Comparison of ENCODE assay signal across 22 mouse cellular contexts in genomic region chr3:33048304-33048703, GRCm38 (mm10).
A peak's percentile ranks its signal among the peaks of the same experiment; 100 is the strongest.
DNase-seq lines count a peak whose midpoint lies in the region; ATAC-seq and TF ChIP-seq lines count a peak whose summit lies in the region.
"Had no signal": no experiment of that assay in that cellular context is flagged by ENCODE, and none has a peak within 500 bp of the region (broad histone marks: within the 10 kb centered on the region; RNA-seq: fewer than 3 reads in every experiment).

No protein-coding gene starts in this region.

- H3K9me3 ChIP-seq in hindbrain, embryonic 16.5 days (ENCODE audit: control insufficient read depth, low read length): no peaks in the 10 kb centered on the region
- H3K9me3 ChIP-seq in neural tube, embryonic 14.5 days (ENCODE audit: control insufficient read depth, low read length): no peaks in the 10 kb centered on the region
- H3K9me3 ChIP-seq: embryonic facial prominence, embryonic 13.5 days; heart, embryonic 10.5 days had no signal

- H3K27me3 ChIP-seq in hindbrain, embryonic 16.5 days (replicated peaks; ENCODE audit: control insufficient read depth, insufficient read depth, low read length): no peaks in the 10 kb centered on the region
- H3K27me3 ChIP-seq in neural tube, embryonic 14.5 days (ENCODE audit: control insufficient read depth, insufficient read depth, low read length): no peaks in the 10 kb centered on the region
- H3K27me3 ChIP-seq: CH12.LX; megakaryocyte, embryonic 14.5 days had no signal

- H3K9ac ChIP-seq in hindbrain, embryonic 16.5 days (ENCODE audit: low read depth, low read length): no peak overlapping the region; the same call in 1 of the 2 replicates
- H3K9ac ChIP-seq in neural tube, embryonic 14.5 days (replicated peaks; ENCODE audit: low read depth, low read length): no peak overlapping the region
- H3K9ac ChIP-seq: embryonic facial prominence, embryonic 13.5 days; liver, embryonic 14.5 days had no signal

- peak overlapping the region; percentile 11; the same call in 1 of the 2 replicates for H3K27ac ChIP-seq in layer of hippocampus, adult 2 months
- H3K27ac ChIP-seq in hindbrain, embryonic 16.5 days (ENCODE audit: low read depth, low read length): peak overlapping the region; percentile 54
- no peak overlapping the region for H3K27ac ChIP-seq in neural tube, embryonic 14.5 days (ENCODE audit: low read depth, low read length)
- H3K27ac ChIP-seq: embryonic facial prominence, embryonic 13.5 days; heart, embryonic 10.5 days; liver, embryonic 14.5 days had no signal

- H3K4me1 ChIP-seq in hindbrain, embryonic 16.5 days (ENCODE audit: control insufficient read depth, insufficient read depth, low read depth, low read length): peaks cover 5% of the 10 kb centered on the region; the same call in 1 of the 2 replicates
- no peaks in the 10 kb centered on the region for H3K4me1 ChIP-seq in neural tube, embryonic 14.5 days (ENCODE audit: control insufficient read depth, insufficient read depth, low read length)
- H3K4me1 ChIP-seq: embryonic facial prominence, embryonic 13.5 days; heart, embryonic 10.5 days; megakaryocyte, embryonic 14.5 days had no signal

- peak; percentile 15 to 29 for DNase-seq in cerebellum, postnatal 10 days
- DNase-seq in cerebellum, adult 8-10 months: no peak
- no peak for DNase-seq in layer of hippocampus, adult 2 months (ENCODE audit: low spot score in 2 of 2)
- no peak for DNase-seq in layer of hippocampus, adult 11-12 months (ENCODE audit: low spot score)
- DNase-seq in kidney, postnatal 14 days: no peak
- DNase-seq in c-Kit-positive CD71-positive TER-119-positive erythroid progenitor cells, embryonic 14.5 days (ENCODE audit: low spot score): no peak
- DNase-seq: adrenal gland, postnatal 10 days; cerebellum, postnatal 25 days; gastrocnemius, postnatal 14 days; heart, postnatal 14 days; kidney, adult 11 months; kidney, postnatal 25 days; right cerebral cortex, postnatal 4 days had no signal

- WGBS in hindbrain, embryonic 16.5 days: 45% methylated on average over 5 of the region's 5 CpGs
- 43% methylated on average over 5 of the region's 5 CpGs for WGBS in neural tube, embryonic 14.5 days

- peak; percentile 51 for ATAC-seq in hindbrain, embryonic 16.5 days
- ATAC-seq in neural tube, embryonic 14.5 days (ENCODE audit: low read depth): peak; percentile 36; the same call in 1 of the 2 replicates
- ATAC-seq: forebrain, embryonic 16.5 days; lung, postnatal 0 days had no signal

- H3K4me2 ChIP-seq in hindbrain, embryonic 16.5 days (ENCODE audit: low read length): no peak overlapping the region
- no peak overlapping the region for H3K4me2 ChIP-seq in neural tube, embryonic 14.5 days (ENCODE audit: low read depth, low read length)
- H3K4me2 ChIP-seq: embryonic facial prominence, embryonic 13.5 days had no signal

- H3K4me3 ChIP-seq in layer of hippocampus, adult 2 months: no peak overlapping the region
- no peak overlapping the region for H3K4me3 ChIP-seq in hindbrain, embryonic 16.5 days (ENCODE audit: low read length)
- H3K4me3 ChIP-seq in neural tube, embryonic 14.5 days (ENCODE audit: low read depth, low read length): no peak overlapping the region
- H3K4me3 ChIP-seq: embryonic facial prominence, embryonic 13.5 days; heart, embryonic 10.5 days; megakaryocyte, embryonic 14.5 days had no signal

- no peaks in the 10 kb centered on the region for H3K36me3 ChIP-seq in hindbrain, embryonic 16.5 days (ENCODE audit: control insufficient read depth, insufficient read depth, low read length)
- H3K36me3 ChIP-seq in neural tube, embryonic 14.5 days (ENCODE audit: control insufficient read depth, insufficient read depth, low read length): no peaks in the 10 kb centered on the region
- H3K36me3 ChIP-seq: embryonic facial prominence, embryonic 13.5 days; heart, embryonic 10.5 days had no signal

- TF ChIP-seq CTCF in layer of hippocampus, adult 2 months (conservative IDR thresholded peaks at IDR 0.05): no peak

Comparison
In these comparisons a context has a peak if more than half of its experiments do, and no peak if none do; other contexts are left out.
1. DNase-seq: peak in cerebellum, postnatal 10 days (2 of 2); none in cerebellum, adult 8-10 months (single experiment), layer of hippocampus, adult 2 months (0 of 2), layer of hippocampus, adult 11-12 months (single experiment), kidney, postnatal 14 days (single experiment) and c-Kit-positive CD71-positive TER-119-positive erythroid progenitor cells, embryonic 14.5 days (single experiment).